Mouse (Mus musculus) midbrain, embryonic 14.5 days (tissue): Measurements from ENCODE around the gene Gm10401. TPM values are rescaled to one million over a fixed set of nuclear protein-coding genes. Genes with fewer than 3 reads are reported as not detected.
"Not testable (repeated sequence)": the region's sequence is repeated elsewhere in the genome, so short reads cannot be mapped to it uniquely, and the experiment has no call there.

Experiments used
- ATAC-seq: fragments of 200-750 bp; cut with Nextera tagmentation; 2 replicates; pipeline ENCODE4 v1.8.0; 2017; ENCODE audit warnings: moderate number of reproducible peaks, moderate library complexity; ENCODE audit not compliant: low FRiP score, low TSS enrichment
- DNase-seq: peaks from one replicate; pipeline ENCODE4 v3.0.0-alpha.2; 2015
- H3K27ac ChIP-seq: fragments of 300-500 bp; sonication (generic); replicated peaks from 2 replicates; pipeline ENCODE4 v1.5.1; 2014; ENCODE audit warnings: mild to moderate bottlenecking, low read depth, low read length, moderate library complexity
- H3K27me3 ChIP-seq: fragments of 300-500 bp; sonication (generic); 2 replicates; pipeline ENCODE4 v1.6.1; 2014; ENCODE audit warnings: low read length, control low read depth, mixed read lengths; ENCODE audit not compliant: control insufficient read depth, insufficient read depth
- H3K36me3 ChIP-seq: fragments of 300-500 bp; sonication (generic); 2 replicates; pipeline ENCODE4 v1.6.1; 2014; ENCODE audit warnings: low read length, control low read depth; ENCODE audit not compliant: control insufficient read depth, insufficient read depth
- H3K4me1 ChIP-seq: fragments of 300-500 bp; sonication (generic); 2 replicates; pipeline ENCODE4 v1.6.1; 2014; ENCODE audit warnings: mild to moderate bottlenecking, antibody characterized with exemption, low read length, control low read depth; ENCODE audit not compliant: control insufficient read depth, insufficient read depth
- H3K4me2 ChIP-seq: fragments of 300-500 bp; sonication (generic); 2 replicates; pipeline ENCODE4 v1.6.1; 2014; ENCODE audit warnings: mild to moderate bottlenecking, low read length, moderate library complexity
- H3K4me3 ChIP-seq: fragments of 300-500 bp; sonication (generic); replicated peaks from 2 replicates; pipeline ENCODE4 v1.5.1; 2014; ENCODE audit warnings: low read depth, low read length
- H3K9ac ChIP-seq: fragments of 300-500 bp; sonication (generic); replicated peaks from 2 replicates; pipeline ENCODE4 v1.6.1; 2014; ENCODE audit warnings: mild to moderate bottlenecking, low read length, moderate library complexity
- H3K9me3 ChIP-seq: fragments of 300-500 bp; sonication (generic); 2 replicates; pipeline ENCODE4 v1.6.1; 2016; ENCODE audit warnings: low read length, control low read depth, mixed read lengths; ENCODE audit not compliant: control insufficient read depth
- WGBS: fragments of 180-500 bp; shearing (Covaris S2); extraction: QIAGEN DNeasy Blood & Tissue Kit; methylation state at CpG from one replicate; pipeline ENCODE4 v1.1.7; 2014; 5-methylcytosine and 5-hydroxymethylcytosine counted together
- polyA plus RNA-seq: library from polyadenylated mRNA; unstranded; fragments of >200 nt; fragmentation: Nextera tagmentation; extraction: Ambion mirVana; gene quantifications from 2 replicates; pipeline ENCODE4 v1.2.1, GENCODE M21; 2014

Gene Gm10401
- polyA plus RNA-seq, 1 experiment from 2014 or later = 59.4 TPM

DNA sequence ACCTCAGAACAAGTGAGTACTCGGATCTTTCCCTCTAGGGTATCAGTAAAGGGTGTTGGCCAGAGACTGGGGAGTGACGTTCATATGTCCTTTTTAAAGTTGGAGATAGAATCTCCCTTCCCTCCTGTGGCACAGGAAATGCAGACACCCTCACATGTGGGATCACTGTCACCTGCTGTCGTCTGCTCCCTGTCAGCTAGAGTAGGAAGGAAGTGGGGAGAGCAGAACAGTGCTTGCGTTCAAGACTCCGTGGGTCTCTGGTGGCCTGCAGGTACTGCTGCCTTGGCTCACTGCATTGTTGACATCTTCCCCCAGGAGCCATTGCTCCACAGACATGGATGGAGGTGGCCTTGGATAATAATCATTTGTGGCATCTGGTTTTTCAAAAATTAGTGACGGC, 14.6 kb downstream of the Gm10401 start:
- DNase-seq (no peak), ATAC-seq (no peak)
- WGBS = 95% methylated on average over 6 of the region's 6 CpGs
- Histone ChIP-seq H3K9me3 (no peaks in the 10 kb centered on the region), H3K36me3 (peaks cover 56% of the 10 kb centered on the region), H3K4me1 (no peaks in the 10 kb centered on the region), H3K4me3 (no peak overlapping the region), H3K27ac (no peak overlapping the region), H3K27me3 (no peaks in the 10 kb centered on the region), H3K9ac (no peak overlapping the region), H3K4me2 (no peak overlapping the region)

DNA sequence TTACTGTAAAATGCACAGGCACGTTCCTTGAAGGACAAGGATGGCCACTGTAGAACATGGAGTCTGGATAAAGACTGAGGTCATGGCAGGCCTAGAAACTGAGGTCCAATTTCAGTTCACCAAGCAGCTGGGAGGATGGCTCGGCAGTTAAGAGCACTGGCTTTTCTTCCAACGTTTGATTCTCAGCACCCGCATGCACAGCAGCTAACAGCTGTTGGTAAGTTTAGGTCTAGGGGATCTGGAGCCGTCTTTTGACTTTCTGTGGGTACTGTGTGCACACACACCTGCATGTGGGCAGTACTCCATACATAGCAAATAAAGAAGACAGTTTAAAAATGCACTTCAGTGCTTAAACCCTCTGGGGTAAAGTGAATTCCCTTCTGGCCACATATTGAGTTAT, 16.5 kb downstream of the Gm10401 start:
- Histone ChIP-seq H3K9me3 (no peaks in the 10 kb centered on the region), H3K27ac (no peak overlapping the region), H3K36me3 (peaks cover 40% of the 10 kb centered on the region), H3K4me1 (no peaks in the 10 kb centered on the region), H3K4me3 (no peak overlapping the region), H3K9ac (no peak overlapping the region), H3K4me2 (no peak overlapping the region), H3K27me3 (no peaks in the 10 kb centered on the region)
- no peak for DNase-seq
- 91% methylated on average over 5 of the region's 5 CpGs for WGBS
- ATAC-seq = no peak

DNA sequence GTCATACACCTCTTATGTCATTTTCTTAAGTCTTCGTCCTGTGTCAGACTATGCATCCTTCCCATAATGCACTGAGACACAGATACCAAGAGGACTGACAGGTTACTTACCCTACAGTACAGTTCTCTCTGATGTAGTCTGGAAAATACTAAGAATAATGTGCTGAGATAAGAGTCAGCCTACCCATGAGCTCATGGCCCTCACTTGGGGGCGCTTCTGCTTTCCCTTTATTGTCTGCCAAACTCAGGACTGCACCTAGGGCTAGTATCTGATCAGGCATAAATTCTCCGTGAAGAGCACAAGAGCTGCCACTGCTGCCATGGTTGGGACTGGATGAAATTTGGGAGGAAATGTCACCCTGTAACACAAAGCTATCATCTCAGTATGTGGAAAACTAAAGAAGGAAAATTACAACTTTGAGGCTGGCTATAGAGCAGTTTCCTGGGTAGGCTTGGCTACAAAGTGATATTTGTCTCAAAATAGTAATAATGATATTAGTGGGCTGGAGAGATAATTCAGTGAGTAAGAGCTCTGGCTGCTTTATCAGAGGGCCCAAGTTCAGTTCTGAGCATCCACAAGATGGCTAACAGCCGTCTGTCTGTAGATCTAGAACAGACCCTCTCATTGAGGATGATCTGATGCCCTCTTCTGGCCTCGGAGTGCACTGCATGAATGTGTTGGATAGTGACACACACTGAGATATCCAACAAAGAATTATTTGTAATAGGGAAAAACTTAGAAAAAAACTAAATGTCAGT, 21.8 kb downstream of the Gm10401 start:
- H3K4me3 ChIP-seq = no peak overlapping the region
- ATAC-seq (no peak), DNase-seq (peak; percentile 79)
- WGBS = 60% methylated on average over 5 of the region's 5 CpGs
- H3K9ac ChIP-seq = no peak overlapping the region
- H3K4me2 ChIP-seq = no peak overlapping the region
- H3K27me3 ChIP-seq = no peaks in the 10 kb centered on the region
- H3K9me3 ChIP-seq = no peaks in the 10 kb centered on the region
- peaks cover 17% of the 10 kb centered on the region; the same call in 1 of the 2 replicates for H3K36me3 ChIP-seq
- H3K4me1 ChIP-seq = no peaks in the 10 kb centered on the region
- H3K27ac ChIP-seq = no peak overlapping the region

DNA sequence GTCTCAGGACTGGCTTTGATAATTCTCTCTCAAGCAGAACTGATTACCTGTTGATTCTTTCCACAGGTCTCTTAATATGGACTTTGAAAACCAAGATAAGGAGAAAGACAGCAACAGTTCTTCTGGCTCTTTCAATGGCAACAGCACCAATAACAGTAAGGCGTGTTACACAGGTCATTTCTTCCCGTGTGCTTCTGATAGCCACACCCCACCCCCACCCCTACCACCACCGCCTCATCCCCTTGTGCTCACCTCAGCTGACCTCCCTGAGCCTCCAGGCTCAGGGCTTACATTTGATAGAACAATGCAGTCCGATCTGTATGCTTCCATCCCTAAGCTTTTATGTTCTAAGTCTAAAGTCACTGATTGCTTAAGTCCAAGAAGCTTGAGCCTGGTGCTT, 23.3 kb downstream of the Gm10401 start:
- Histone ChIP-seq H3K9me3 (no peaks in the 10 kb centered on the region), H3K9ac (no peak overlapping the region), H3K27me3 (no peaks in the 10 kb centered on the region), H3K36me3 (peaks cover 13% of the 10 kb centered on the region; the same call in 1 of the 2 replicates), H3K4me2 (no peak overlapping the region), H3K4me3 (no peak overlapping the region), H3K4me1 (no peaks in the 10 kb centered on the region), H3K27ac (no peak overlapping the region)
- no peak for ATAC-seq
- WGBS = 90% methylated on average over 4 of the region's 4 CpGs
- no peak for DNase-seq

DNA sequence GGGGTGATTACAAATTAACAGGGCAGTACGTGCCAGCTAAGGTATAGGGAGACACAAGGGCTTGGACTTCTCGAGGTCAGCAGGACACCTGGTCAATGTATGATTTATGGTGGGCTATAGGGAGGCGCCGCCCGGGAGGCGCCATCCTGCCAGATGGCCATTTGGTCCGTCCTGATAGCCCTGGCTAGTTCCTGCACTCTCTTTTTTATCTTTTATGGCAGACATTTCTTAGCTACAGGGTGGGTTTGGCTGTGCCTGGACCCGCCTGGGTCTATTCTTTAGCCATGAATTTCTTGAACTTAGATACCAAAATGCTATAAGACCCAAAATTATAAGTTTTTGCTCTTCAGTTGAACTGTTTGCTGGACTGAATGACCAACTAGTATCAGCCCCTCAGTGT, 24.8 kb downstream of the Gm10401 start:
- H3K27ac ChIP-seq, DNase-seq, H3K27me3 ChIP-seq, H3K9ac ChIP-seq, H3K4me1 ChIP-seq, H3K9me3 ChIP-seq, H3K4me2 ChIP-seq, ATAC-seq, H3K4me3 ChIP-seq: not testable (repeated sequence)
- WGBS = 86% methylated on average over 8 of the region's 8 CpGs
- H3K36me3 ChIP-seq = peaks cover 13% of the 10 kb centered on the region; the same call in 1 of the 2 replicates

DNA sequence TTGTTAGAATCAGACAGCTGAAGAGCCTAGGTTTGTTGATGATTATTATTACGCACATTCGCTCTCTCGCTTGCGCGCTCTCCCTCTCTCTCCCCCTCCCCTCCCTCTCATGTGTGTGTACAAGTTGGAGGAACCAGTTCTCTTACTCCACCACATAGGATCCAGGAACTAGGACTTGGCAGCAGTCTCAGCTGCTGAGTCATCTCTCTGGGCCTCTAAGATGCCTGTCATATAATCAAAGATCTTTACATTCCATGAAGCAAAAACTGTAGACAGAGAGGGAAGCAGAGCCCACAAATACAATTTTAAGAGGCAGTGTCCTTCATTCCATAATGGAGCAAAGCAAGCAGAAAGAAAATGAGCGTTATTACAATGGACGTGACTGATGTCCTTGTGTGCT, 26.0 kb downstream of the Gm10401 start:
- 95% methylated on average over 7 of the region's 7 CpGs for WGBS
- peaks cover 13% of the 10 kb centered on the region; the same call in 1 of the 2 replicates for H3K36me3 ChIP-seq
- no peak overlapping the region for H3K27ac ChIP-seq
- no peak overlapping the region for H3K9ac ChIP-seq
- no peak overlapping the region for H3K4me3 ChIP-seq
- ATAC-seq (no peak), DNase-seq (no peak)
- H3K4me2 ChIP-seq = no peak overlapping the region
- H3K27me3 ChIP-seq = no peaks in the 10 kb centered on the region
- no peaks in the 10 kb centered on the region for H3K9me3 ChIP-seq
- H3K4me1 ChIP-seq = no peaks in the 10 kb centered on the region

DNA sequence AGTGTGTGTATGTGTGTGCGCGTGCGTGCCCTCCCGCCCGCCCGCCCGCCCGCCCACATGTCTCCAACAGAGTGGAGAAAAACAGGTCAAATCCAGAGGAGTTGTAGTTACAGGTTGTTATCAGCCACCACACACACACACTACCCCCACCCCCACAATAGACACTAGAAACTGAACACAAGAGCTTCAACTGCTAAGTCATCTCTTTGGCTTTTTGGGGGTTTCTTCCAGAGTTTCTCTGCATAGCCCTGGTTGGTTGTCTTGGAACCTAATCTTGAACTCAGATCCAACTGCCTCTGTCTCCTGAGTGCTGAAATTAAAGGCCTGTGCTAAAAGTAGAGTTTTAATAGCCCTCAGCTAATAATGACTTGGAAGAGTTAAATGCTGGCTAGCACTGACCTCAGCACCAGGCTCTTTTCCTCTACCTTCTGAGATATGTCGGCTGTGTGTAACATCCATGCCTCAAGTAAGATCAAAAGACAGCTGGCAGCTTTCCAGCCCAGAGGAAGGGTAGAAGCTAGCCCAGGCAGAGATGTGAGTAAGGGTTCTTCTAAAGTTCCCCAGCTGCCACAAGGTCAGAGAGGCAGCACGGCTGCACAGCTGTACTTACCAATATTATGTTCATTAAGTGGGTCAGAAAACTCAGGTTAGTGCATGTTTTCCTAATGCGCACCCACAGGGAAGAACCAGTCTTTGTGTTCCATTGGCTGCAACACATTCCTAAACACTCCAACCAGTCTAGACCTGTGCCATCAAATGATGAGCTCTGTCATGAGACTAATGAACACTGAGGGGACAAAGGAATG, 26.8 kb downstream of the Gm10401 start:
- H3K9ac ChIP-seq = no peak overlapping the region
- no peak overlapping the region for H3K27ac ChIP-seq
- DNase-seq (no peak), ATAC-seq (no peak)
- H3K4me2 ChIP-seq = no peak overlapping the region
- no peak overlapping the region for H3K4me3 ChIP-seq
- H3K9me3 ChIP-seq = no peaks in the 10 kb centered on the region
- H3K27me3 ChIP-seq = no peaks in the 10 kb centered on the region
- peaks cover 12% of the 10 kb centered on the region; the same call in 1 of the 2 replicates for H3K36me3 ChIP-seq
- no peaks in the 10 kb centered on the region for H3K4me1 ChIP-seq
- 92% methylated on average over 11 of the region's 11 CpGs for WGBS

DNA sequence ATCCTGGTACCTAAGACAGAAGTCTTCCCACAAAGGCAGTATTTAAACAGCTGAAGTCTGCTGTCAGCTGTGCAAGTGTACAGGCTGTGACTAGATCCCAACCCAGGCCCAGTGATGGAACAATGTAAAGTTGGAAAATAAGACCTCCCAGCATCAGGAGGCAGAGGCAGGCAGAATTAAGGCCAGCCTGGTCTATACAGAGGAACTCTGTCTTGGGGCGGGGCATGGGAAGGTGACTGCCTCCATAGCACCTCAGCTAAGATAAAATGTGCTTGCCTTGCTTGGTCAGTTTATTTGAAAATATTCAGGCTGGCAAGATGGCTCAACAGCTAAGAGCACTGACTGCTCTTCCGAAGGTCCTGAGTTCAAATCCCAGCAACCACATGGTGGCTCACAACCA, 27.6 kb downstream of the Gm10401 start:
- DNase-seq (no peak), ATAC-seq (no peak)
- Histone ChIP-seq H3K9ac (no peak overlapping the region), H3K27me3 (no peaks in the 10 kb centered on the region), H3K9me3 (no peaks in the 10 kb centered on the region), H3K4me1 (no peaks in the 10 kb centered on the region), H3K27ac (no peak overlapping the region), H3K36me3 (0 out of 2 replicates have a peak, but pooled peaks cover 8% of the 10 kb centered on the region), H3K4me2 (no peak overlapping the region), H3K4me3 (no peak overlapping the region)
- 91% methylated on average over 2 of the region's 2 CpGs for WGBS
